Mouse (Mus musculus) erythroblast, adult 5-6 weeks (primary cell): Measurements from ENCODE around the gene 1300017J02Rik. TPM values are rescaled to one million over a fixed set of nuclear protein-coding genes. Genes with fewer than 3 reads are reported as not detected.

ENCODE experiments used
- ATAC-seq: replicated peaks from 2 replicates; pipeline ENCODE4 v1.8.0; 2016; ENCODE audit warnings: moderate number of reproducible peaks, mild to moderate bottlenecking, moderate TSS enrichment, inconsistent platforms; ENCODE audit not compliant: poor library complexity, low FRiP score, severe bottlenecking
- total RNA-seq, 2 experiments: library from RNA; stranded (forward) in 1 of 2; stranded (reverse) in 1 of 2; fragments of 150-400 nt in 1 of 2; fragments of 200-764, 138-1000 nt in 1 of 2; gene quantifications; 2 replicates each; pipeline versions ENCODE4 v1.2.3 to v1.2.4; 2015 to 2017; ENCODE audit warnings: low replicate concordance in 2 of 2

1300017J02Rik gene
- total RNA-seq, 2 experiments from 2014 or later: 403 to 508 TPM

GRCm38 (mm10) chr9:103226806-103227205, 78.1 kb downstream of the 1300017J02Rik start:
- ATAC-seq: no peak

GRCm38 (mm10) chr9:103225464-103225863, 79.4 kb downstream of the 1300017J02Rik start:
- peak; percentile 72 for ATAC-seq

GRCm38 (mm10) chr9:103224721-103225120, 80.2 kb downstream of the 1300017J02Rik start:
- no peak for ATAC-seq

- no peak for ATAC-seq
Measured at GRCm38 (mm10) chr9:103214281-103214680, 90.6 kb downstream of the 1300017J02Rik start.

- no peak for ATAC-seq
Measured at GRCm38 (mm10) chr9:103213631-103214030, 91.3 kb downstream of the 1300017J02Rik start.

GRCm38 (mm10) chr9:103212654-103213420, 92.0 kb downstream of the 1300017J02Rik start:
- ATAC-seq: no peak

- no peak for ATAC-seq
Measured at GRCm38 (mm10) chr9:103208802-103209423, 96.0 kb downstream of the 1300017J02Rik start.

GRCm38 (mm10) chr9:103207846-103208245, 97.0 kb downstream of the 1300017J02Rik start:
- ATAC-seq: peak; percentile 94

- no peak for ATAC-seq
Measured at GRCm38 (mm10) chr9:103205786-103206185, 99.1 kb downstream of the 1300017J02Rik start.

- ATAC-seq: peak; percentile 99
Measured at GRCm38 (mm10) chr9:103201561-103202260, 103.2 kb downstream of the 1300017J02Rik start, which contains the start of gene Srprb. Gene Srprb, minus strand, starts transcription at chr9:103202137.

Other genes with a start within 250 kb of the 1300017J02Rik start
- gene Rab6b, start 193.3 kb downstream of the 1300017J02Rik start, total RNA-seq (2015; ENCODE audit: low replicate concordance): 0.84 TPM in 1 of 2 replicates, not detected in the other
- 0.09 TPM in 1 of 2 replicates, not detected in the other for gene Rab6b, start 193.3 kb downstream of the 1300017J02Rik start, total RNA-seq (2017; ENCODE audit: low replicate concordance)
- gene Srprb, start 102.9 kb downstream of the 1300017J02Rik start, total RNA-seq (2015; ENCODE audit: low replicate concordance): 2.1 and 2.9 TPM in 2 replicates
- 1.9 and 3.3 TPM in 2 replicates for gene Srprb, start 102.9 kb downstream of the 1300017J02Rik start, total RNA-seq (2017; ENCODE audit: low replicate concordance)
- gene Gm20425, start 74.8 kb downstream of the 1300017J02Rik start, total RNA-seq (2015; ENCODE audit: low replicate concordance): not detected in 2 replicates
- 4.7 TPM in 1 of 2 replicates, not detected in the other for gene Gm20425, start 74.8 kb downstream of the 1300017J02Rik start, total RNA-seq (2017; ENCODE audit: low replicate concordance)
- 142 and 201 TPM in 2 replicates for gene Trf, start 74.6 kb downstream of the 1300017J02Rik start, total RNA-seq (2015; ENCODE audit: low replicate concordance)
- 49.4 and 54.1 TPM in 2 replicates for gene Trf, start 74.6 kb downstream of the 1300017J02Rik start, total RNA-seq (2017; ENCODE audit: low replicate concordance)
- 49.3 and 75.1 TPM in 2 replicates for gene Topbp1, start 133 bp upstream of the 1300017J02Rik start, total RNA-seq (2015; ENCODE audit: low replicate concordance)
- 82.1 and 86.1 TPM in 2 replicates for gene Topbp1, start 133 bp upstream of the 1300017J02Rik start, total RNA-seq (2017; ENCODE audit: low replicate concordance)
- gene Cdv3, start 60.8 kb upstream of the 1300017J02Rik start, total RNA-seq (2015; ENCODE audit: low replicate concordance): 22.7 and 28.2 TPM in 2 replicates
- 43.1 and 45.6 TPM in 2 replicates for gene Cdv3, start 60.8 kb upstream of the 1300017J02Rik start, total RNA-seq (2017; ENCODE audit: low replicate concordance)
- gene Bfsp2, start 175.3 kb upstream of the 1300017J02Rik start, total RNA-seq (2015; ENCODE audit: low replicate concordance): not detected in 2 replicates
- not detected in 2 replicates for gene Bfsp2, start 175.3 kb upstream of the 1300017J02Rik start, total RNA-seq (2017; ENCODE audit: low replicate concordance)